Mouse (Mus musculus) mouse trophoblast stem cell (cell line): ENCODE results near the gene Fam129b.

Experiments
- in situ Hi-C, 2 experiments: fragments of 300-500 bp; cut with MseI, MboI; formaldehyde crosslinking; loops; 2 replicates in 1 of 2; 3 replicates in 1 of 2; pipeline ENCODE4 v1.15.1; 2025

Gene Fam129b

GRCm38 (mm10) chr2:32875675-32876489 is at the start of gene Fam129b:
TSS of gene Fam129b (plus strand) at chr2:32876114.
- in situ Hi-C loops, result no loop called here

- in situ Hi-C loops, result no loop called here
Observed at GRCm38 (mm10) chr2:32828979-32829676, 46.8 kb upstream of the Fam129b start.

- in situ Hi-C loops, result no loop called here
Observed at GRCm38 (mm10) chr2:32834496-32834895, 41.4 kb upstream of the Fam129b start.

GRCm38 (mm10) chr2:32835588-32835987 is 40.3 kb upstream of the Fam129b start:
- in situ Hi-C loops, result no loop called here

- in situ Hi-C loops, result no loop called here
Observed at GRCm38 (mm10) chr2:32838147-32838884, 37.6 kb upstream of the Fam129b start.

- in situ Hi-C loops, result no loop called here
Observed at GRCm38 (mm10) chr2:32839261-32839660, 36.7 kb upstream of the Fam129b start.

- in situ Hi-C loops, result loop anchor here in 1 of 2 experiments (10.0 kb wide), 1 partner anchor 46 kb away; no protein-coding TSS in a partner anchor
Observed at GRCm38 (mm10) chr2:32841099-32841498, 34.8 kb upstream of the Fam129b start.

GRCm38 (mm10) chr2:32842558-32842957 is 33.4 kb upstream of the Fam129b start:
- in situ Hi-C loops, result loop anchor here in 1 of 2 experiments (10.0 kb wide), 1 partner anchor 48 kb away; no protein-coding TSS in a partner anchor

- in situ Hi-C loops, result loop anchor here in 1 of 2 experiments (10.0 kb wide), 1 partner anchor 51 kb away; no protein-coding TSS in a partner anchor
Observed at GRCm38 (mm10) chr2:32845572-32846100, 30.3 kb upstream of the Fam129b start.

GRCm38 (mm10) chr2:32846101-32846804 is 29.7 kb upstream of the Fam129b start:
- in situ Hi-C loops, result loop anchor here in 1 of 2 experiments (10.0 kb wide), 1 partner anchor 51 kb away; no protein-coding TSS in a partner anchor

GRCm38 (mm10) chr2:32846805-32847467 is 29.0 kb upstream of the Fam129b start, which contains the start of gene Stxbp1:
TSS of gene Stxbp1 (minus strand) at chr2:32847245.
- in situ Hi-C loops, result loop anchor here in 1 of 2 experiments (10.0 kb wide), 1 partner anchor 52 kb away; no protein-coding TSS in a partner anchor

- in situ Hi-C loops, result loop anchor here in 1 of 2 experiments (10.0 kb wide), 1 partner anchor 53 kb away; no protein-coding TSS in a partner anchor
Observed at GRCm38 (mm10) chr2:32847468-32847821, 28.5 kb upstream of the Fam129b start.

GRCm38 (mm10) chr2:32852156-32852555 is 23.8 kb upstream of the Fam129b start:
- in situ Hi-C loops, result loop anchor here in 1 of 2 experiments (5.0 kb wide), 1 partner anchor 75 kb away; the partner anchor contains the start of genes Ptrh1 and Ttc16

- in situ Hi-C loops, result loop anchor here in 1 of 2 experiments (5.0 kb wide), 1 partner anchor 76 kb away; the partner anchor contains the start of genes Ptrh1 and Ttc16
Observed at GRCm38 (mm10) chr2:32853716-32854115, 22.2 kb upstream of the Fam129b start.

- in situ Hi-C loops, result loop anchor here in 1 of 2 experiments (5.0 kb wide), 1 partner anchor 77 kb away; the partner anchor contains the start of genes Ptrh1 and Ttc16
Observed at GRCm38 (mm10) chr2:32854206-32854605, 21.7 kb upstream of the Fam129b start.

GRCm38 (mm10) chr2:32855046-32855785 is 20.7 kb upstream of the Fam129b start:
- in situ Hi-C loops, result no loop called here

- in situ Hi-C loops, result no loop called here
Observed at GRCm38 (mm10) chr2:32855790-32856465, 20.0 kb upstream of the Fam129b start.

GRCm38 (mm10) chr2:32857584-32857983 is 18.3 kb upstream of the Fam129b start:
- in situ Hi-C loops, result no loop called here
